Mouse (Mus musculus) adipocyte (in vitro differentiated cells): ENCODE data around the gene Nr5a2.

Experiments
- DNase-seq: peaks from one replicate; pipeline ENCODE4 v3.0.0-alpha.2; 2016; ENCODE audit warnings: low spot score

The Nr5a2 gene

DNA sequence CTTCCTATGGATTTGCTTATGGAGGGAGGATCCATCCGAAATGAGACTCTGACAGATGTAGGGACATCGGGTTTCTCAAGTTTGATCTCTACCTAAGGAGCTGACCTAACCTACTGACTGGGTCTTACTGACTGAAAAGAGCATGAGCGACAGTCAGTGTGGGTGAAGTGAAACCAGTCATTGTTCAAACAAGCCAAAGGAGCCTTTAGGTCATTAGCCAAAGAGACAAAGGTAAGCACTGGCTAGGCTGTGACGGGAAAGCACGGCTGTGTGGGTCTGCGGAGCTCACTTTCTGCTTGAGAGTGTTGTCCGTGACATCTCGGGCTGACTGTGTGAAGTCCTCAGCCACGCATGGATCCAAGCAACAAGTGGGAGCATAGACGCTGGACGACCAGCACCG, 50.1 kb downstream of the Nr5a2 start:
- no peak for DNase-seq

DNA sequence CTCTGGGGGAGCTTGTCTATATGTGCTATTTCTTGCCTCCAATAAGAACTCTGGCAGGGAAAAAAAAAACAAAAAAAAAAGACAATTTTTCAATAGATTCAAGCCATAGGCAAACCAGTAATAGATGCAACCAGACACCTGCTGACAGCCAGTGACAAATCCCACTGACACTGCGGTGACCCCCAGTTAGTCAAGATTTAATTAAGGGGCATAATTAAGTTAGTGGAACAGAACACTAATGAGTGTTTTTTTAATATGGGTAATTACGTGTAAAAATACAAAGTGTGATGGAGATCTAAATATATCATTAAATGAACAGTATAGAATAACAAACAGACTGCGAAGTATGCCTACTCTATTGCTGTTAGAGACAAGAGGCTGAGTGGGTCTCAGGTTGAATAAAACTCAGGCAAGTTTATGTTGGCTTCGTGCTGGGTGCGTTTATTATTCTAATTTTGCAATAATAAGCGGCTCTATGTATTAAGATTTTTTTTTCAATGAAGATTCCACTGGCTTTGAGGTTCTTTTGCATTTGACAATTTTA, 50.7 kb downstream of the Nr5a2 start:
- DNase-seq, result no peak

GRCm38 (mm10) chr1:136898130-136898529, 62.1 kb downstream of the Nr5a2 start:
- no peak for DNase-seq

GRCm38 (mm10) chr1:136896351-136896750, 63.9 kb downstream of the Nr5a2 start:
- DNase-seq, result no peak

DNA sequence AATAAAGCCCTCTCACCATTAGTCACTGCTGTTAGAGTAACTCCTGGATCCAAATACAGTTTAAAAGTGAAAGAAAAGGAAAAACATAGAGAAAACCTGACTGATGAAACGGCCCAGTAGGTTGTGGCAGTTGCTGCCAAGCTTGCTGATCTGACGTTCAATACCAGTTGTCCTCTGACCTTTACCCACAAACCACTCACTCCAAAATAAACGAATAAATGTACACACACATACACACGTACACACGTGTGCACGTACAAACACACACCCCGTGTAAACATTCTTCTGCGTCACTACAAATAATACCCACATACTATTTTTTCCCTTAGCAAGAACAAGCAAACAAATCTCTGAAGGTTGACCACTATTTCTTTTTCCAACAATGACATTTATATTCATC, 64.4 kb downstream of the Nr5a2 start:
- DNase-seq, result no peak

DNA sequence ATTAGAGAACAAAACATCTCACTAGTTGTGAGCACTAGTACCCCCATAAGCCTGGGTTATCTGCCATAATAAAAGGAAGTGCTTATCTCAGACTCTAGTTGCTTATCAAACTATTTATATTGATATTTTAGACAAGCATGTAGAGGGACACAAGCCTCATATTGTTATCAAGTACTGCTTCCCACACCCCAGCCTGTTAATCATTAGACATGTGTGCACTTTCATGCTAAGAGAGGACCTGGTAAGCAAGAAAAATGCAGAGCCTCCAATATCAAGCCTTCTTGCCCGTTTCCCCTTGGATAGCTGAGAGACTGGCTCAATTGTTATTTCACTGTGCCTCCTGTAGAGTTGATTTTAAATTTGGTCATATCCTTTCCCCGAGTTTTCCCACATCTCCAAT, 65.5 kb downstream of the Nr5a2 start:
- no peak for DNase-seq

DNA sequence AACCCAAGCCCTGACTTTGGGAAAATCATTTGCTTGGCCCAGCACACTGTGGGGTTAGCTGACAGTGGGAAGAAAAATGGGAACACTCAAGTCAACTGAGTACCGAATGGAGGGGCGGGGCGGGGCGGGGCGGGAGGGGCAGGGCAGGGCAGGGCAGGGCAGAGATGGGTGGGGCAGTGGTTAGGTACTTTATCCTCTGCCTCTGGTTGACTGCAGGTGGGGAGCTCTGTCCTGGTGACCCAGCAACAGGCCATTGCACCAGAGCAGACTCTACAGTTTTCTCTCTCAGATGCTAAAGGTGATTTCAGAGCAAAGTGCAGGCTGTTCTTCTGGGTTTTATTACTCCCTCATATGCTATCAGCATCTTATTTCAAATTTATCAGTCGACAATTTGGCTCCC, 67.1 kb downstream of the Nr5a2 start:
- no peak for DNase-seq

GRCm38 (mm10) chr1:136890439-136890838, 69.8 kb downstream of the Nr5a2 start:
- no peak for DNase-seq

- no peak for DNase-seq
Measured at GRCm38 (mm10) chr1:136888704-136889103, 71.5 kb downstream of the Nr5a2 start.

GRCm38 (mm10) chr1:136886678-136887077, 73.6 kb downstream of the Nr5a2 start:
- no peak for DNase-seq

GRCm38 (mm10) chr1:136883458-136884174, 76.6 kb downstream of the Nr5a2 start:
- no peak for DNase-seq

GRCm38 (mm10) chr1:136880260-136880659, 80.0 kb downstream of the Nr5a2 start:
- DNase-seq, result no peak

DNA sequence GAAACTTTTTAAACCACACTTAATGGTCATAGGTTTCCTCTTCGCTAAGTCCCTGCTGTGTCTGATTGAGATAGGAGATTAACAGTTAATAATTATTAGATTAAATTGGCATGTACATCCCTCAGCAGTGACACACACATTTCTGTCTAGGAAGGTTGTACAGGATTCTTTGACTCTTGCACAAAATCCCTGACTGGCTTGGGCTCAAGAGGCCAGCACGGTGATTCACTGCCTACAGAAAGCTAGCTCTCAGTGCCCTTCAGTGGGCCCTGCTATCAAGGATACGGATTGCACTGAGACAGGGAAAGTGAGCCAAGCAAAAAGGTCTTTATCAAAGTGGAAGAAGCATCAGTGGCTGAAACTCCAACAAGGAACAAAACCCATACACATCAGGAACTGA, 85.2 kb downstream of the Nr5a2 start:
- DNase-seq, result no peak

DNA sequence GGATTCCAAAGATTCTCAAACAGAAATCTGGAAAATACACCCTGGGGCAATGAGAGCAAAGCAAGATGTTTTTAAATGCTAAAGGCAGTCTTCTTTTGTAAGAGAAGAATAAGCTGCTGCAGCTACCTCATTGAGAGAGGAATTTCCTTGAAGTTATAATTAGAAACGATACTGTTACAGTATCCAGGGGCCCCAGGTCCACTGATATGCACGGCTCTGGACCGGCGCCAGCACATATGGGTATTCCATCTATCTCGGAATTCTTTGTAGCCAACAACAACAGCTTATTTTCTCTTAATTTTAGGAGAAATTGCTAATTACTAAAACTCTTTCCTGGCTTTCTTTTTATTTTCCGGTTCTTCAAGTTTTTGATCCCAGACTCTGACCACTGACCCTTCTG, 91.3 kb downstream of the Nr5a2 start:
- no peak for DNase-seq

GRCm38 (mm10) chr1:136868285-136868684, 92.0 kb downstream of the Nr5a2 start:
- DNase-seq, result no peak

- no peak for DNase-seq
Measured at GRCm38 (mm10) chr1:136866481-136867092, 93.7 kb downstream of the Nr5a2 start.

- DNase-seq, result no peak
Measured at GRCm38 (mm10) chr1:136863209-136863608, 97.0 kb downstream of the Nr5a2 start.

- DNase-seq, result no peak
Measured at GRCm38 (mm10) chr1:136859454-136859853, 100.8 kb downstream of the Nr5a2 start.

DNA sequence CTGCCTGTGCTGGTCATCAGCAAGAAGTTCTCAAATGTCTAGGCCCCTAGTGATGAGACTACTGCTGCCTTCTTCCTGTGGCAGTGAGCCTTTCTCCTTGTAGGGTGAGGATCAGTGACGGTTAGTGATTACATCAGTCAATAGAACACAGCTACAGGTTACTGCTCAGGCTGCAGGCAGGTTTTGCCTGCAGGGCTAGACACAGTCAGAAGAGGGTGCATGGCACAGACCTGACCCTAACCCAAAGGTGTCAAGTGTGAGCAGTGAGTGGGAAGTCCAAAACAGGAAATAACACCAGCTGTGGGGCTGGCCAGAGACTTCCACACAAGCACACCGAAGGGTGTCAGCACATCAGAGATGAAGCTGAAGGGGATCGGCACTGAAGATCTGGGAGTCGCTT, 101.5 kb downstream of the Nr5a2 start:
- no peak for DNase-seq

- DNase-seq, result no peak
Measured at GRCm38 (mm10) chr1:136856104-136856503, 104.1 kb downstream of the Nr5a2 start.

- DNase-seq, result no peak
Measured at GRCm38 (mm10) chr1:136848791-136849190, 111.5 kb downstream of the Nr5a2 start.

DNA sequence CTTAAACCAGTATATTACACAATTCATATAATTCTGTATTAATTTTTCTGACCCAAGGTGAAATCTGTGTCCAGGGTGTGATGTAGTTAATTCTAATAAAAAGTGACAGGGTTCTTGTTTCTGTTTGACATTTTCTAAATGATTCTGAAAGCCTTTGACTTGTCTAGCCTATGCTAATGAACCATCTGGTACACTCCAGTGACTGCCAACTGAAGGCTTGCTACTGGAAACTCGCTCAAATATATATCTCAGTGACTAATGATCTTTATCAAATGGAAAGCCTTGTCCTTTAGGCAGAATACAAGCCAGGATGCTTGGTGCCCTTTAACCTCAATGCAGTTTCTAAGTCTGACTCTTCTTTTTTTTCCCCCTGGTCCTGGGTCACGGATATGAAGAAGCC, 114.2 kb downstream of the Nr5a2 start:
- no peak for DNase-seq

GRCm38 (mm10) chr1:136845341-136845740, 114.9 kb downstream of the Nr5a2 start:
- DNase-seq, result no peak

GRCm38 (mm10) chr1:136840512-136840911, 119.7 kb downstream of the Nr5a2 start:
- no peak for DNase-seq
